Mouse (Mus musculus) MEL (cell line): ENCODE results near the gene Igf2r. TPM values are rescaled to one million over a fixed set of nuclear protein-coding genes. Genes with fewer than 3 reads are reported as not detected.

ENCODE experiments used
- DNase-seq: peaks from one replicate; pipeline ENCODE4 v3.0.0; 2011; ENCODE audit warnings: low read depth, low spot score
- H3K27ac ChIP-seq: 2 replicates; pipeline ENCODE4 v1.5.1; 2012; ENCODE audit warnings: low read depth, mild to moderate bottlenecking, control low read depth, low read length, moderate library complexity; ENCODE audit not compliant: control insufficient read depth
- H3K27me3 ChIP-seq, 2 experiments: fragments of 150-350 bp in 1 of 2; sonication (generic) in 1 of 2; 2 replicates each; pipeline ENCODE4 v1.6.1; 2012; ENCODE audit warnings: low read length in 2 of 2, mild to moderate bottlenecking in 2 of 2, improper control_type of control experiment in 1 of 2, moderate library complexity in 1 of 2; ENCODE audit not compliant: insufficient read depth in 2 of 2, control insufficient read depth in 1 of 2
- H3K36me3 ChIP-seq, 2 experiments: 2 replicates each; pipeline ENCODE4 v1.6.1; 2012 to 2014; ENCODE audit warnings: low read length in 2 of 2, improper control_type of control experiment in 1 of 2, inconsistent platforms in 1 of 2, mild to moderate bottlenecking in 1 of 2; ENCODE audit not compliant: insufficient read depth in 2 of 2, control insufficient read depth in 1 of 2
- H3K4me1 ChIP-seq, 2 experiments: fragments of 150-350 bp in 1 of 2; sonication (generic) in 1 of 2; 2 replicates each; pipeline ENCODE4 v1.6.1; 2012; ENCODE audit warnings: low read length in 2 of 2, improper control_type of control experiment in 1 of 2, mild to moderate bottlenecking in 1 of 2; ENCODE audit not compliant: insufficient read depth in 2 of 2, control insufficient read depth in 1 of 2
- H3K4me3 ChIP-seq, 2 experiments: fragments of 150-350 bp in 1 of 2; sonication (generic) in 1 of 2; 2 replicates each; pipeline ENCODE4 v1.5.1; 2012; ENCODE audit warnings: low read depth in 2 of 2, low read length in 2 of 2, mild to moderate bottlenecking in 2 of 2, moderate library complexity in 2 of 2, control low read depth in 1 of 2, improper control_type of control experiment in 1 of 2; ENCODE audit not compliant: control insufficient read depth in 1 of 2, insufficient read depth in 1 of 2
- H3K79me2 ChIP-seq: 2 replicates; pipeline ENCODE4 v1.6.1; 2012; ENCODE audit warnings: mild to moderate bottlenecking, low read length, moderate library complexity; ENCODE audit not compliant: control insufficient read depth, poor library complexity, insufficient read depth
- H3K9ac ChIP-seq: 2 replicates; pipeline ENCODE4 v1.6.1; 2012; ENCODE audit warnings: low read depth, mild to moderate bottlenecking, control low read depth, low read length, moderate library complexity; ENCODE audit not compliant: control insufficient read depth, poor library complexity, severe bottlenecking
- H3K9me3 ChIP-seq: fragments of 150-350 bp; sonication (generic); replicated peaks from 2 replicates; pipeline ENCODE4 v1.6.1; 2012; ENCODE audit warnings: mild to moderate bottlenecking, low read length, improper control_type of control experiment, moderate library complexity; ENCODE audit not compliant: insufficient read depth
- CHD2 ChIP-seq: IDR thresholded peaks from 2 replicates; pipeline ENCODE4 v1.6.1; 2011; ENCODE audit warnings: low read length, improper control_type of control experiment
- CTCF ChIP-seq, 3 experiments: IDR thresholded peaks in 2 of 3; conservative IDR thresholded peaks in 1 of 3; 2 replicates each; pipeline ENCODE4 v1.5.1; 2011 to 2012; ENCODE audit warnings: low read length in 3 of 3, low read depth in 2 of 3, mild to moderate bottlenecking in 2 of 3, improper control_type of control experiment in 1 of 3, inconsistent platforms in 1 of 3, mixed read lengths in 1 of 3, moderate library complexity in 1 of 3; ENCODE audit not compliant: control insufficient read depth in 1 of 3, insufficient read depth in 1 of 3, poor library complexity in 1 of 3, severe bottlenecking in 1 of 3
- ELF1 ChIP-seq: IDR thresholded peaks from 2 replicates; pipeline ENCODE4 v1.6.1; 2014; ENCODE audit warnings: low read depth, mild to moderate bottlenecking, inconsistent platforms, low read length, improper control_type of control experiment, moderate library complexity
- GABPA ChIP-seq: IDR thresholded peaks from 2 replicates; pipeline ENCODE4 v1.6.1; 2012; ENCODE audit warnings: low read depth, mild to moderate bottlenecking, inconsistent platforms, low read length, improper control_type of control experiment, moderate library complexity
- HCFC1 ChIP-seq: IDR thresholded peaks from 2 replicates; pipeline ENCODE4 v1.6.1; 2012; ENCODE audit warnings: low read depth, mild to moderate bottlenecking, inconsistent platforms, low read length, improper control_type of control experiment, moderate library complexity
- JUND ChIP-seq: IDR thresholded peaks from 2 replicates; pipeline ENCODE4 v1.6.1; 2011; ENCODE audit warnings: low read depth, mild to moderate bottlenecking, improper control_type of control experiment, low read length
- KAT2A ChIP-seq: conservative IDR thresholded peaks from 2 replicates; pipeline ENCODE4 v1.6.1; 2012; ENCODE audit warnings: low read depth, low read length, improper control_type of control experiment, inconsistent platforms
- MAX ChIP-seq: IDR thresholded peaks from 2 replicates; pipeline ENCODE4 v1.6.1; 2011; ENCODE audit warnings: low read length, improper control_type of control experiment
- MXI1 ChIP-seq: IDR thresholded peaks from 2 replicates; pipeline ENCODE4 v1.6.1; 2011; ENCODE audit warnings: mild to moderate bottlenecking, low read depth, low read length, improper control_type of control experiment
- MYB ChIP-seq: IDR thresholded peaks from 2 replicates; pipeline ENCODE4 v1.6.1; 2011; ENCODE audit warnings: mild to moderate bottlenecking, low read depth, low read length, improper control_type of control experiment
- MYC ChIP-seq: IDR thresholded peaks from 2 replicates; pipeline ENCODE4 v1.6.1; 2011; ENCODE audit warnings: low read depth, mild to moderate bottlenecking, low read length, improper control_type of control experiment, moderate library complexity
- NELFE ChIP-seq: IDR thresholded peaks from 2 replicates; pipeline ENCODE4 v1.6.1; 2011; ENCODE audit warnings: low read depth, low read length, improper control_type of control experiment
- POLR2A ChIP-seq, 2 experiments: IDR thresholded peaks; 2 replicates each; pipeline ENCODE4 v1.6.1; 2011 to 2012; ENCODE audit warnings: low read length in 2 of 2, mild to moderate bottlenecking in 2 of 2, control low read depth in 1 of 2, improper control_type of control experiment in 1 of 2, low read depth in 1 of 2, moderate library complexity in 1 of 2; ENCODE audit not compliant: control insufficient read depth in 1 of 2, insufficient read depth in 1 of 2, poor library complexity in 1 of 2
- RAD21 ChIP-seq: IDR thresholded peaks from 2 replicates; pipeline ENCODE4 v1.6.1; 2011; ENCODE audit warnings: mild to moderate bottlenecking, low read depth, low read length, improper control_type of control experiment
- RCOR1 ChIP-seq: IDR thresholded peaks from 2 replicates; pipeline ENCODE4 v1.6.1; 2012; ENCODE audit warnings: low read depth, mild to moderate bottlenecking, inconsistent platforms, low read length, improper control_type of control experiment
- TAL1 ChIP-seq: IDR thresholded peaks from 2 replicates; pipeline ENCODE4 v1.6.1; 2012; ENCODE audit warnings: mild to moderate bottlenecking, inconsistent platforms, low read length, moderate library complexity, mixed read lengths
- TCF12 ChIP-seq: IDR thresholded peaks from 2 replicates; pipeline ENCODE4 v1.6.1; 2014; ENCODE audit warnings: low read depth, mild to moderate bottlenecking, inconsistent platforms, low read length, improper control_type of control experiment, moderate library complexity
- UBTF ChIP-seq: IDR thresholded peaks from 2 replicates; pipeline ENCODE4 v1.6.1; 2012; ENCODE audit warnings: low read depth, mild to moderate bottlenecking, inconsistent platforms, low read length, improper control_type of control experiment, moderate library complexity, borderline replicate concordance; ENCODE audit not compliant: insufficient read depth
- USF1 ChIP-seq: IDR thresholded peaks from 2 replicates; pipeline ENCODE4 v1.6.1; 2014; ENCODE audit warnings: low read depth, mild to moderate bottlenecking, inconsistent platforms, low read length, improper control_type of control experiment, moderate library complexity
- ZC3H11A ChIP-seq: IDR thresholded peaks from 2 replicates; pipeline ENCODE4 v1.6.1; 2012; ENCODE audit warnings: low read depth, mild to moderate bottlenecking, inconsistent platforms, low read length, improper control_type of control experiment
- ZMIZ1 ChIP-seq: IDR thresholded peaks from 2 replicates; pipeline ENCODE4 v1.6.1; 2012; ENCODE audit warnings: low read depth, mild to moderate bottlenecking, inconsistent platforms, low read length, improper control_type of control experiment, moderate library complexity
- polyA plus RNA-seq, 2 experiments: library from polyadenylated mRNA; stranded (reverse) in 1 of 2; unstranded in 1 of 2; fragments of >175 nt in 1 of 2; fragments of >200 nt in 1 of 2; gene quantifications; 2 replicates each; pipeline versions ENCODE4 v1.2.1 to v1.2.4; 2012; ENCODE audit warnings: low replicate concordance in 2 of 2, low read depth in 1 of 2; ENCODE audit not compliant: insufficient read length in 2 of 2, insufficient read depth in 1 of 2, missing spikeins in 1 of 2
- total RNA-seq: library from RNA; depleted of rRNA; stranded (reverse); fragments of 300-350 nt; gene quantifications from 2 replicates; pipeline ENCODE4 v1.2.3, GENCODE M21; 2012

Gene Igf2r
- total and polyA plus RNA-seq, 3 experiments, result 18.0 to 21.7 (median 18.3) TPM

DNA sequence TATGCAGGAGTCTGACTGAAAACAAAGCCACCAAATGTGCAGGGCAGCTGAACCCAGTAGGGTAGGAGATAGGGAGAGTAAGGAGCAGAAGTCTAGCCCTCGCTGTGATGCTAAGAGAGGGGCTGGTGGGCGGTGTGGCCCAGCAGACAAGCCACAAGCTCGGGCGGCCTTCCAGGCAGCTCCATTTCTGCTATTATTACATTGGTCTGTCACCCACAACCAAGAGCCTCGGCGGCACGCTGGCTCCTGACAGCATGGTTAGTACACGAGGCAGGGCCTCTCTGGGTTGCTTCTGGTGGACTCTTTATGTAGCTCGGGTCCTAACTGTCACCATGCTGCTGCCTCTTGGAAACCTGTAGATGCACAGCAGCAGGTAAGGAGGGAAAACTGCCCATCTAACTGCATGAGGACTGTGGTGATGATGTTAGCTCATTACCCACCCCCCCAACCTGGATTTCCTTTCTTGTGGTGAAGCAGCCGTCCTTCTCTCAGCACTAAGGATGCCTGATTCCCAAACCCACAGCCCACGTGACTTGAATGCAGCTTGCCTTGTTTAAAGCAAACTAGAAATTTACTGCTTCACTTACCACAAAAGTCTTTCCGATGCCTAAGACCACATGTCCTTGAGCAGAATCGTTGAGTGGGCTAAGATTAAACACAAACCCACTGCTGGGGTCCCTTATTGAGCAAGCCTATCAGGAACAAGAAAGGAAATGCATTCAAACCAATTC lies 59.2 kb downstream of the Igf2r start:
- Histone ChIP-seq H3K4me1 (no peaks in the 10 kb centered on the region), H3K9me3 (no peaks in the 10 kb centered on the region), H3K27ac (no peak overlapping the region), H3K9ac (no peak overlapping the region), H3K36me3 (no peaks in the 10 kb centered on the region; a peak in 1 of 4 replicates), H3K4me3 (no peak overlapping the region), H3K79me2 (no peaks in the 10 kb centered on the region), H3K27me3 (no peaks in the 10 kb centered on the region)
- TF ChIP-seq KAT2A (no peak), UBTF (no peak), HCFC1 (no peak), TAL1 (no peak)
- DNase-seq, result no peak

DNA sequence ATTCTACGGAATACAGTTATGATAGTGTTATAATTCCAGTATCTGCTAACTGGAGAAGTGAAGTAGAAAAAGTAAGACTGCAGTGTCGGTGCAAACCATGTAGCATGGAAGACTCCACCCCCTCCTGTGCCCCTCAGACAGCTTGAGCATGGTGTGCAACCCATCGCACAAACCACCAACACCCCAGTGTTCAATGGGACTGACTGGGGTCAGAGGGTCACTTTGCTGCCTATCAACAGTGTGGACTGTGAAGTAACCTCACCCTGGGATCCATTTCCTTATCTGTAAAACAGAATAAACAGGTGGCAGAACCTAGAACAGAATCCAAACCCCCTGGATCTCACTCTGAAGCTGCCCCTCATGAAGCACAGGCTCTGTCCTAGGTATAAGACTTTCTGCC lies 61.1 kb downstream of the Igf2r start:
- H3K27me3 ChIP-seq, result no peaks in the 10 kb centered on the region
- H3K79me2 ChIP-seq, result no peaks in the 10 kb centered on the region
- H3K36me3 ChIP-seq, result no peaks in the 10 kb centered on the region; a peak in 1 of 4 replicates
- TF ChIP-seq MYC, result no peak
- TF ChIP-seq POLR2A (IDR thresholded peaks at IDR 0.05; ENCODE audit: control insufficient read depth in 1 of 2, insufficient read depth in 1 of 2, low read depth in 1 of 2, low read length in 2 of 2, poor library complexity in 1 of 2), result no peak
- TF ChIP-seq MXI1, result no peak
- no peak for TF ChIP-seq GABPA
- no peak for TF ChIP-seq MAX
- no peak for TF ChIP-seq TCF12
- TF ChIP-seq ZC3H11A, result no peak
- TF ChIP-seq RCOR1, result no peak
- TF ChIP-seq JUND, result no peak
- no peak for TF ChIP-seq RAD21
- TF ChIP-seq ZMIZ1, result no peak
- no peak for TF ChIP-seq CTCF (IDR thresholded peaks at IDR 0.05 in 2 of 3, conservative IDR thresholded peaks at IDR 0.05 in 1 of 3; ENCODE audit: control insufficient read depth in 1 of 3, insufficient read depth in 1 of 3, low read depth in 2 of 3, low read length in 3 of 3, poor library complexity in 1 of 3, severe bottlenecking in 1 of 3)
- no peak for TF ChIP-seq MYB
- no peak for TF ChIP-seq CHD2
- no peak for TF ChIP-seq NELFE
- no peak for TF ChIP-seq USF1
- TF ChIP-seq ELF1, result no peak
- H3K9ac ChIP-seq, result no peak overlapping the region
- no peak overlapping the region for H3K27ac ChIP-seq
- no peak for DNase-seq
- no peaks in the 10 kb centered on the region for H3K9me3 ChIP-seq
- H3K4me1 ChIP-seq, result no peaks in the 10 kb centered on the region
- H3K4me3 ChIP-seq, result no peak overlapping the region
